Mouse (Mus musculus): ENCODE measurements around the gene Ikzf5. TPM values are rescaled to one million over a fixed set of nuclear protein-coding genes. Genes with fewer than 3 reads are reported as not detected.

Gene Ikzf5
- 29.9 TPM for polyA plus RNA-seq (2017; shearing (Covaris generic))

DNA sequence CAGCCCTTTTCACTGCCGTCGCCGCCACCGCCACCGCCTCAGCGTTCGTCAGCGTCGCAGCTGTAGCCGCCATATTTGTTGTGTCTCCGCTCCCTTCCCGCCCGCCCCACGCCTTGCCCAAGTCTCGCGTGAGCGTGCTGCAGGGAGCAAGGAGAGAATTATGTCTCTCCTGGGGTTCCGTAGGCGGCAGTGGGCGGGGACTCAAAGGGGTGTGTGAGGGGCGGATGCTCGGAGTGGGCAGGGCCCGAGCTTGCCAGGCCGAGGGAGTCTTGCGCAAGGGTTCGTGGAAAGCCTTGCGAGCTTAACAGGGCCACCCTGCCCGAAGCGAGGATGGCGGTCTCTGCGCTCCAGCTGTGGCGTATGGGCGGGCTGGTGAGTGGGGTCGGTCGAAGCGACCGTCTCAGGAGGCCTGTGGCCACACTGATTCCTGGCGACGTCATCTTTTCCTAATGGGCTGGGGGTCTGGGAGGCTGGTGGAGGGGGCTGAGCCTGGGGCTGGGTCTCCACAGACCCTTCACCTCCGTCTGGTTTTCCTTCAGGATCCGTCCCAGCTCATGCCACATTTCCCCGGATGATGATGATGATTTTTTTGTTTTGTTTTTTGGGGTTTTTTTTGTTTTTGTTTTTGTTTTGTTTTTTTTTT, at the start of gene Ikzf5, which contains the start of gene Acadsb:
Gene Ikzf5 (minus strand): TSS at position 106 of the 643 bp plus-strand sequence.
Gene Acadsb (plus strand): TSS at position 186 of the 643 bp plus-strand sequence.

DNA sequence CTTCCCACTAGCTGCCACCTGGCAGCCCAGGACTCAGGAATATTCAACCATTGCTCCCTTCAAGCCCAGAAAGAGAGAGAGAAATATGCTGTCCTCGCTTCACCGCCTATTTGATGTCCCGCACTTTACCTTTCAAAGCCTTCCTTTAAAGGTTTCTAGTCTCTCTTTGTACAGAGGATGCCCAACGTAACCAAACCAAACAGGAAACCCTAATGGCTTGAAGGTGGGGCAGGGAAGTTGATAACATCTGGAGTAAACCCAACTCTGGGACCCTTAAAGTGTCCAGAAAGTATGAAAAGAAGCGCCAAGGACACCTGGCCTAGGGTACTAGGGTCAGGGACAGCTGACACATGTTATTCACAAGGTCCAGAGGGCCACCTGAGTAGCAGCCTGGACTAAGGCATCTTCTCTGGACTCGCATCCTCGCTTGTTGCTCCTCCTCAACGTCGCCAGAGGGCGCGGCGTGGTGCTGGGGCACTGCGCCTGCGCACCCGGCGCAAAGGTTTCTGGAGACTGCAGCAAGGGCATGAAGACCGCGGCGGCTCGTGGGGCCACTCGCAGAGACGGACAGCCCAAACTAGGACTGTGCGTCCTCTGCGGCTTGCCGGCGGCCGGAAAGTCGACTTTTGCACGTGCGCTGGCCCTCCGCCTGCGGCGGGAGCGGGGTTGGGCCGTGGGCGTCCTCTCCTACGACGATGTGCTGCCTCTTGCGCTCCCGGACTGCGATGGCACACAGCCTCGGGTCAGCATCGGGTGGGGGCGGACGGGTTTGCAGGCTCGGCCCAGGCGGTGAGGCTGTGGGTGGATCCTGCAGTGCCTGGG, 39.5 kb downstream of the Ikzf5 start, which contains the start of gene Pstk:
Gene Pstk (plus strand): TSS at position 494 of the 822 bp plus-strand sequence.

DNA sequence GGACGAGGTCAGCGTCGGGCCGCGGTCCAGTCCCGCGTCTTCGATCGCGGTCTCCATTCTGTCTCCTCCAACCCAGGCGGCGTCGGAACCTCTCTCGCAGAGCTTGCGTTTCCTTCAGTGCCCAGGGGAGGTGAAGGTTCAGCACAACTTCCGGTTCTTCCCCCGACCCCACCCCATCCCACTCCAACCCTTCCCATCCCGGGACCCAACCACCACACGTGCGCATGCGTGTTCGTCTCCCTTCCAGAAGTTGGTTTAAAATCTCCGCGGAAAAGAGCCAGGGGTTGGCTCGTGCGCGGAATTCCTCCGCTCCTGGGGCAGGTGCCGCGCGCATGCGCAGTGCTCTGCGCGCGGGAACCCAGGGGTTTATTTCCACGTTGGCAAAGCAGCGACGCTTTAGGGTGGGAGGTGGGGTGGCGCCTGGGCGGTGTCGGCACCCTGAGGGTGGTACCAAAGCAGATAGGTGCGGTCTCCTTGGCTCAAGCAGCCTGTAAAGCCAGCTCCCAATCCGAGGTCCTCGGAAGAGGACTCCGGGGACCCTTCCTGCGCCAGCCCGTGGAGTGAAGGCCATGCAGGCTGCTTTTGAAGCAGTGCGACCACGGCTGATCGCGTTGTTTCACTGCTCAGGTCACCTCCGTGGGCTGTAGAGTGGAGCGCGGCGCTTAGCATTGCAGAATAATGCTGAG, 47.6 kb downstream of the Ikzf5 start, which contains the start of gene 2310057M21Rik:
Gene 2310057M21Rik (minus strand): TSS at position 145 of the 686 bp plus-strand sequence.

Other genes starting within 250 kb of the Ikzf5 start
- not detected for gene 5430419D17Rik, start 236.1 kb downstream of the Ikzf5 start, polyA plus RNA-seq (2017; shearing (Covaris generic))
- gene Cuzd1, start 88.2 kb downstream of the Ikzf5 start, polyA plus RNA-seq (2017; shearing (Covaris generic)): not detected
- not detected for gene Fam24b, start 81.0 kb downstream of the Ikzf5 start, polyA plus RNA-seq (2017; shearing (Covaris generic))
- not detected for gene Fam24a, start 76.7 kb downstream of the Ikzf5 start, polyA plus RNA-seq (2017; shearing (Covaris generic))
- gene 2310057M21Rik, start 47.8 kb downstream of the Ikzf5 start, polyA plus RNA-seq (2017; shearing (Covaris generic)): 28.3 TPM
- 53.2 TPM for gene Pstk, start 39.4 kb downstream of the Ikzf5 start, polyA plus RNA-seq (2017; shearing (Covaris generic))
- gene Acadsb, start 80 bp upstream of the Ikzf5 start, polyA plus RNA-seq (2017; shearing (Covaris generic)): 80.8 TPM
- gene Hmx3, start 132.3 kb upstream of the Ikzf5 start, polyA plus RNA-seq (2017; shearing (Covaris generic)): not detected
- gene Hmx2, start 138.3 kb upstream of the Ikzf5 start, polyA plus RNA-seq (2017; shearing (Covaris generic)): not detected
- gene Bub3, start 149.7 kb upstream of the Ikzf5 start, polyA plus RNA-seq (2017; shearing (Covaris generic)): 179 TPM

Data from inflammation-experienced regulatory T-cells, adult 16 weeks (primary cell).